Mouse (Mus musculus) embryonic fibroblast, embryonic 13.5 days (primary cell): ENCODE measurements at regions not wholly inside any gene's neighbourhood (a gene's known extent, or its start where the extent isn't known, plus 50 kb on each side); places are given as distances from the start of the nearest gene placed in this dataset.

ENCODE experiments used
- CTCF ChIP-seq: IDR thresholded peaks from 2 replicates; pipeline ENCODE4 v1.5.1; 2011; ENCODE audit warnings: mild to moderate bottlenecking, control low read depth, low read length, moderate library complexity, borderline replicate concordance; ENCODE audit not compliant: insufficient read depth
- POLR2A ChIP-seq: IDR thresholded peaks from 2 replicates; pipeline ENCODE4 v1.6.1; 2011; ENCODE audit warnings: low read depth, mild to moderate bottlenecking, control low read depth, low read length, moderate library complexity

DNA sequence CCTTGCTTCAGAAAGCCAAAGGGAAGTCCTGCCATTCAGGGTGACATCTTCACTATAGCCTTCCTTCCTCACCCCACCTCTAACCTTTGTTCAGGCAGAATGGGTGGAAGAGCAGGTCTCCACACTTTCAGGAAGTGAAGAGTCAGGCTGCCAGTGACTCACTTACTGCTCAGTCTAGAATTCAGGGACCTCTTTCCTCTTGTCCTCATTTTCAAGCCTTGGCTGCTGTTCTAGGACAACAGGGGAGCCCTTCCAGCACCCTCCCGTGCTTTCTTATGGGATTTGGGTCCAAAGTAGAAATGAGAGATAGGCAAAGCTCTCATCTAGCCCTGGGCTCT, 51.5 kb upstream of the Rnf24 start:
- TF ChIP-seq POLR2A (no peak), CTCF (no peak)
